Mouse (Mus musculus): ENCODE measurements around the gene Atp13a2. TPM values are rescaled to one million over a fixed set of nuclear protein-coding genes. Genes with fewer than 3 reads are reported as not detected.

Atp13a2 gene
- polyA plus RNA-seq, 1 experiment from 2014 or later, result 219 TPM

DNA sequence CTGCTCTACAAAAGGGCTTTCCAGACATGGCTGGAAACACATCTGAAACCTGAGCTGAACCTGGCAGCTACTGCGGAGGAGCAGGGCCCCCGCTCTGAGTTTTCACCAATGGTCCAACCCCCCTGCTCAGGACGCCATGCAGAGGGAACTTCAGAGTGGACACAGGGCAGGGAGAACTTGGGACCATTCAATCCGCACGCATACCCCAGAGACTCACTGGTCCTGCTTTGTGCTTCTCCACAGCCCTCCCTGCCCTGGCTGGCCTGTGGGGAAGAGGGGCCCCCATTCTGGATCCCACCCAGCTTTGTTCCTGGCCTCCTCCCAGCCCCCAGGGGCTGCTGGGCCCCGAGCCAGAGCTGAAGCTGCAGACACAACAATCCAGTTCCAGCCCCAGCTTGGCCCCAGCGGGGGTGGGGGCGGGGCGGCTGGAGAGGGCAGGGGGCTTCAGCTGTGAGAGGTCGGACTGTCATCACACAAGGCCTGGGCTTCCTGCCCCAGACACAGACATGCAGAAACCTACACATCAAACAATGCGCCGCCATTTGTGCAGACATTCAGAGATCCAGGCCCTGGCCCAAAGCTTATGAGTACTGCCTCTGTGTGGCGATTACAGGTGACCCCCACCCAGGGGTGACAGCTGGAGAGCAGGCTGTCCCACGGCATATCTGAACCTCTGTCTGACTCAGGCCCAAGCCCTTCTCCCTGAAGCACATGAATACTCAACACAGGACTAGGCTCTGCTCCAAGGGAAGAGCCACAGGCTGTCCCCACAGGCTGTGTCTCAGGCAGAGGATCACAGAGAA, 34.3 kb downstream of the Atp13a2 start:
- H3K79me2 ChIP-seq (ENCODE audit: inconsistent target), result no peaks in the 10 kb centered on the region
- 86% methylated on average over 13 of the region's 14 CpGs for WGBS (ENCODE audit: missing documents)
- H3K4me3 ChIP-seq (ENCODE audit: inconsistent target), result no peak overlapping the region
- H3K27ac ChIP-seq, result no peak overlapping the region
- no peaks in the 10 kb centered on the region for H3K36me3 ChIP-seq (ENCODE audit: inconsistent target)

DNA sequence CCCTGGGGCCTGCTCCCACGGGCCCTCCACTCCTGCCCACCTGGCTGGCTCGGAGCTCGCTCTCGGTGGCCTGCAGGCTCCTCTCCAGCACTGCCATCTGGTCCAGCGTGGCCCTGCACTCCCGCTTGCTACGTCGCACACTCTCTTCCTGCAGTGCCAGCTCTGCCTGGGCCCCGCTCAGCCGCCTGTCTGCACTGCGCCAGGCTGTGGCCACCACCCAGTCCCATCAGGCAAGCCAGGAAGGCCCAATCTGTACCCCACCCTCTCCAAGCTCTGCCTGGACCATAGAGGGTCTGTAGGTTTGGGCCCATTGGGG, 34.9 kb downstream of the Atp13a2 start:
- WGBS (ENCODE audit: missing documents), result 86% methylated on average over 11 of the region's 11 CpGs
- no peaks in the 10 kb centered on the region for H3K79me2 ChIP-seq (ENCODE audit: inconsistent target)
- no peaks in the 10 kb centered on the region for H3K36me3 ChIP-seq (ENCODE audit: inconsistent target)
- H3K27ac ChIP-seq, result no peak overlapping the region
- H3K4me3 ChIP-seq (ENCODE audit: inconsistent target), result no peak overlapping the region

DNA sequence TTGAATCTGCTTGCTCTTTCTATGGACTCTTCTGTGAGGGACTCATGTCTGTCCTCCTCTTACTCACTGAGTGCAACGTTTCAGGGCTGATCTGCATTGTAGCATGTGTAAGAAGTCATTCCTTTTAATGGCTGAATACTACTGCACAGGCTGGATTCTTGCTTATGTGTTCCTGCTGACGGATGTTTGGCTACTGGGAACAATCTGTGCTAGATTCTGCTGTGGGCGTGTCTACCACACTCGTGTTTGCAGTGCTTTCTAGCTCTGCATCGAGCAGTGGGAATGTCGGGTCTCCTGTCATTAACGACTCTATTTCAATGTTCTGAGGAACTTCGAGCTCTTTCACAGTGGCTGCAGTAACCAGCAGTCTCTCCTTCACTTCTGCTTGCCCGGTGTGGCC, 37.4 kb downstream of the Atp13a2 start:
- Histone ChIP-seq H3K36me3 (ENCODE audit: inconsistent target) (no peaks in the 10 kb centered on the region), H3K27ac (no peak overlapping the region), H3K4me3 (ENCODE audit: inconsistent target) (no peak overlapping the region), H3K79me2 (ENCODE audit: inconsistent target) (no peaks in the 10 kb centered on the region)
- 82% methylated on average over 9 of the region's 9 CpGs for WGBS (ENCODE audit: missing documents)

DNA sequence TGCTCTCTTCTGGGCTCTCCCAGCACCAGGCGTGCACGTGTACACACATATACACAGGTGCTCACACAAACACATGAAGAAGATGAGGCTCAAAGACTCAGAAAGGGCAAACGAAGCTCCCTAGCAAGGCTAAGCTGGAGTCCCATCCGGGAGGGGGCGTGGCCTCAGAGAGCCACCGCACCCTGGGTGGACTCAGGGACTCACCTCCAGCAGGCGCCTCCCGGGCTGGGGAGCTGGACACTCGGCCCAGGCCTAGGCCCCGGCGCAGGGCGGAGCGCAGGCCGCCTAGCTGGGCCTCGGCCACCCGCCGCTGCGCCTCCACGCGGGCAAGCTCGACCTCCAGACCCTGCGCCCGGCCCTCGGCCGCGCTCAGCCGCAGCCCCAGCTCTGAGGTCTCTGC, 38.3 kb downstream of the Atp13a2 start:
- no peaks in the 10 kb centered on the region for H3K36me3 ChIP-seq (ENCODE audit: inconsistent target)
- H3K27ac ChIP-seq, result no peak overlapping the region
- no peak overlapping the region for H3K4me3 ChIP-seq (ENCODE audit: inconsistent target)
- H3K79me2 ChIP-seq (ENCODE audit: inconsistent target), result no peaks in the 10 kb centered on the region
- 93% methylated on average over 21 of the region's 27 CpGs for WGBS (ENCODE audit: missing documents)

DNA sequence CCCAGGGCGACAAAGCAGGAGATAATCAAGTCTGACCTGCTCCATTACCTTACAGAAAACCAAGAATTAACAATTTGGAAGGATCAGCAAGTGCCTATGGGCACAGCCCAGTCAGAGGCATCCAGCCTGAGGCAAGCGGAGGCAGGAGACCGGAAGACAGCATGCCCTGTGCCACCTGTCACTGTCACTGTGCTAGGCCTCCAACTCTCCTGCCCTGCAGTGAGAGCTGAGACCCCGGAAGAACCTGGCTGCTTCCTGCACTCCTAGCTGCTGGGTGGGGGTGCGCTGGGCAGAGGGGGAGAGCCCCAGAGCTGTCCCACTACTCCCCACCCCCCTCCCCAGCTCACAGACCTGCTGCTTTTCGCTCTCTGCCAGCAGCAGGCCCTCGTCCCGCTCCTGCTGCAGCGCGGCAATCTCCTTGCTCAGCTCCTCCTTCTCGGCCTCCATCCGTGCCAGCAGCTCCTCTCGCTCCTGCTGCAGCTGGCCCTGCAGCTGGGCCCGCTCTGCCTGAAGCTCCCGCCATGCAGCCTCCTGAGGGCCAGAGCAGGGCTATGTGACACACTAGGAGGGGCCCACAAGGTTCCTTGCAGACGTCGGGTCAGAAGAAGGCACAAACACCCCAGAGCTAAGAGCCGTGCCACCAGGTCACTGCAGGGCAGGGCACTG, 44.0 kb downstream of the Atp13a2 start:
- WGBS (ENCODE audit: missing documents), result 96% methylated on average over 16 of the region's 18 CpGs
- no peaks in the 10 kb centered on the region for H3K36me3 ChIP-seq (ENCODE audit: inconsistent target)
- no peaks in the 10 kb centered on the region for H3K79me2 ChIP-seq (ENCODE audit: inconsistent target)
- no peak overlapping the region for H3K4me3 ChIP-seq (ENCODE audit: inconsistent target)
- no peak overlapping the region for H3K27ac ChIP-seq

DNA sequence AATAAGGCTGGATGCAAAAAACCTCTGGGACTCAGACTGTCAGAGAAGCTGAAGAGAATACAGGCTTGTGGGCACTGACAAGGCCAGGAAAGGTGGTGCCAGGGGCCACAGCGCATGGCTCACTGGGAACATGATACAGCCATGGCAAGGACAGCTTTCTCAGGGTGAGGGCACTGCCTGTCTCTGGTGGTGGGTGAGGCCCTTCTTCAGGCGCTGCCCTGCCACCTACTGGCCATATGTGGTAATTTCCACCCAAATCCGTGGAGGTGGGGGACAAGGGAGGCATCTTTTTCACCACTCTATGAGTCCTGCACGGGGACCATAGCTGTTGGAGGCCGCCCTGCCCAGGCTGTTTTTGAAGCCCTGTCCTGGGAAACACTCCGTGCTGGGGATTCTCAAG, 45.1 kb downstream of the Atp13a2 start:
- no peak overlapping the region for H3K27ac ChIP-seq
- H3K4me3 ChIP-seq (ENCODE audit: inconsistent target), result no peak overlapping the region
- no peaks in the 10 kb centered on the region for H3K79me2 ChIP-seq (ENCODE audit: inconsistent target)

DNA sequence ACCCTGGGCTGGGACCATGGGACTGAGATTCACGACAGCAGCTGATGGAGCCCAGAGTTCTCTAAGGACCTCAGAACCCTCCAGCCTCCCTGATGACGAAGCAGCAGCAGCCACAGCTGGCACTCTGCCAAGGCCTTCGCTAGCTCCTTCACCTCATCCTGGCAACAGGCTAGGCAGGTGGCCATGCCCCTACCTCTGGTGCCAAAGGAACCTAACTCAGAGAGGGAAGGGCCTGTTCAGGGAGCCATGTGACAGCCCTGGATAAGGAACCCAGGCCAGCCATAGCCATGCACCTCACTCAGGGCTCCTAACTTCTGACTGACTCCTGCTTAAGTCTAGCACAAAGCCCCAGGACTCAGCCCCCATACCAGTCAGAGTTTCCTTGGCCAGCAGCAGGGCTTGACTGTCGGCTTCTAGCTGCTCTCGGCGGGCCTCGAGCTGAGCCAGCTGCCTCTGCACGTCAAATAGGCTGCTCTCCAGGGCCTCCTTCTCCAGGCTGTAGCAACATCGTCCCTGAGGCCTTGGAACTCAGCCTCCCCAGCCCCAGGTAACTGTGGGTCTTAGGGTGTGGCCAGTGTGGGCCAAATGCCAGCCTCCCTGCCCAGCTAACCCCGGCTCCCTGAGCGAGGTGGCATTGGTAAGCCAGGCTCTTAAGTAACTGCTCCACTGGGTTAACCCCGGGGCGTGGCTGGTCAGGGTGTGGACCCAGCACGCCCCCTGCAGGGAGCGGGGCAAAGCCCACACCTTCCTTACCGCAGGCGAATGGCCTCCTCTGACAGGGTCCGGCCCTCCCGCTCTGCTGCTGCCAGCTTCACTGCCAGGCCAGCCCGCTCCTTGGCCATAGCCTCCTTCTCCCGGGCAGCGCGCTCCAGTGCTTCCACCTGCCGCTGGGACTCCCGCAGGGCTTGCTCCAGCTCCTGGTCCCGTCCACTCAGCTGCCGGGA, 47.2 kb downstream of the Atp13a2 start:
- H3K36me3 ChIP-seq (ENCODE audit: inconsistent target), result no peaks in the 10 kb centered on the region
- H3K4me3 ChIP-seq (ENCODE audit: inconsistent target), result no peak overlapping the region
- WGBS (ENCODE audit: missing documents), result 89% methylated on average over 27 of the region's 27 CpGs
- H3K79me2 ChIP-seq (ENCODE audit: inconsistent target), result no peaks in the 10 kb centered on the region
- no peak overlapping the region for H3K27ac ChIP-seq

More for the DNA sequence above, 45.1 kb downstream of the Atp13a2 start:
- WGBS (ENCODE audit: missing documents), result 19% methylated on average over 6 of the region's 6 CpGs
- no peaks in the 10 kb centered on the region for H3K36me3 ChIP-seq (ENCODE audit: inconsistent target)

DNA sequence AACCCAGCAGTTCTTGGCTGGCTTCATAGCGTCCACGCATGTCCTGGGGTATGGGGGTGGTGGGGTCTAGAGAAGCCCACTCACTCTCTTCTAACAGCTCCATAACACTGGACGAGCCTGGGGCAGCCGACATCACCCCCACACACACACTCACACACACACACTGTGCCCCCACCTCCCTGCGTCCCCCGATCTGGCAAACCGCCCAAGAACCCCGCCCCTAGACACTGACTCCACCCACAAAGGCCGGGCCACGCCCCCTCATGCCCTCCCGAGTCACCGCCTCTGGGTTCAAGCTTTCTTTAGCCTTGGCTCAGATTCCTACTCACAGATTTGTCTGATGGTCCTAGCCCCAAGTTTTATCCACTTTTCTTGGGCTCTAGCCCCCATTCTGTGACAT, 54.4 kb downstream of the Atp13a2 start:
- no peak overlapping the region for H3K4me3 ChIP-seq (ENCODE audit: inconsistent target)
- H3K36me3 ChIP-seq (ENCODE audit: inconsistent target), result no peaks in the 10 kb centered on the region
- H3K27ac ChIP-seq, result no peak overlapping the region
- no peaks in the 10 kb centered on the region for H3K79me2 ChIP-seq (ENCODE audit: inconsistent target)
- WGBS (ENCODE audit: missing documents), result 82% methylated on average over 11 of the region's 12 CpGs

DNA sequence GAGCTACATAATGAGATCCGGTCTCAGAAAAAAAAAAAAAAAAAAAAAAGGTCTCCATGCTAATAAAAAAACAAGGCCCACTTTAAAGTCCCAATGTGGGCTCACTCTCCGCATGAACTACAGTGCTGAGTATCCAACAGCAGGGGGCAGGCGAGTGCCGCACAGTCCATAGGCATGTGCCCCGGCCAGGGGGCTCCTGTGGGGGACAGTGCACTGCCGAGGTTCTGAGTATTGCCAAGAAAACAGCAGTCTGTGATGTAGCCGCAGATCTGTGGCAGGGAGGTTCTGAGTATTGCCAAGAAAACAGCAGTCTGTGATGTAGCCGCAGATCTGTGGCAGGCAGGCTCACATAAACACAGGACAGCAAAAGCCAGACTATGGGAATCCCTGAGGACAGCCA, 58.1 kb downstream of the Atp13a2 start:
- H3K27ac ChIP-seq, result no peak overlapping the region
- 25% methylated on average over 8 of the region's 8 CpGs for WGBS (ENCODE audit: missing documents)
- no peaks in the 10 kb centered on the region for H3K79me2 ChIP-seq (ENCODE audit: inconsistent target)
- H3K36me3 ChIP-seq (ENCODE audit: inconsistent target), result no peaks in the 10 kb centered on the region
- H3K4me3 ChIP-seq (ENCODE audit: inconsistent target), result no peak overlapping the region

DNA sequence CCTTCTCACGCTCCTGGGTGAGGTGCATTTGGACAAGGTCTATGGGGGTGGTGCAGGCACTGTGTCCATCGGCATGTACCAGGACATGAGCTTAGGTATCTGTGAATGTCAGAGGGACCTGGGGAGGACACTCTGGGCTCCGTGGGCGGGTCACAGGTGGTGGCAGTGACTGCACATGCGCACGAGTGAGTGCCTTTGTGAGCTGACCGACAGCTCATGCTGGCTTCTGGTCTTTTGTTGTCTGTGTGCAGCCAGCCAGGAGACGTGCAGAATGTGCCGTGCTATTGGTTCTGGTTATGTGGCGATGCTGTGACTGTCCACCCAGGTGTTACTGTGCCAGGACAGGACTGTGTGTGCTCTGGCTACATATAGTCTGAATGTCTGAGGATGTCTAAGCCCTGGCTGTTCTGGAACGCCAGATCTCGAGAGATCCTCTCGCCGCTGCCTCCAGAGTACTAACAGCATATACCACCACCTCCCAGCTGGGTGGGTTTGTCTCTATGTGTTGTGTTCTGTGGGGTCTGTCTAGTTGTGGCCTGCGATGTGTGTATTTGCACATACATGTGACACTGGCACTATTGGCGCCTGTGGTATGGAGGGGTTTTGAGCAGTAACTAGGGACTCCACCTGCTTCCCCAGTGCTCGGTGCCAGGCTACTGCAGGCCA, 62.3 kb downstream of the Atp13a2 start:
- Histone ChIP-seq H3K27ac (no peak overlapping the region), H3K36me3 (ENCODE audit: inconsistent target) (no peaks in the 10 kb centered on the region), H3K79me2 (ENCODE audit: inconsistent target) (no peaks in the 10 kb centered on the region), H3K4me3 (ENCODE audit: inconsistent target) (no peak overlapping the region)
- WGBS (ENCODE audit: missing documents), result 94% methylated on average over 17 of the region's 17 CpGs

DNA sequence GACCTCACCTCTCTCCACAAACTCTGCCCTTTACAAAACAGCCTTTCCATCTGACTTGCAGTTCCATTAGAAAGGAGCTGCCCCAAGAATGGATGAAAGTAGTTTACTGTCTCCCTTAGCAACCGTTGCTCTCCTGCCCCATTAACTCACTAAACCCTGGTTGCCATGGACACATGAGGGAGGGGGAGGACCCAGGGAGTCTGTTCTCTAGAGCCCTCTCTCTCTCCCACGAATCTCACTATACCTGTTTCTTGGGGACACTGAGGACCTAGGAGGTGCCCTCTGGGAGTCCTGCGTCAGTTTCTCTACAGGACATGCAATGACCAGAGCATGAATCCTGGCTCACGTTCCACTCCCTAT, 62.8 kb downstream of the Atp13a2 start:
- 82% methylated on average over 4 of the region's 4 CpGs for WGBS (ENCODE audit: missing documents)

DNA sequence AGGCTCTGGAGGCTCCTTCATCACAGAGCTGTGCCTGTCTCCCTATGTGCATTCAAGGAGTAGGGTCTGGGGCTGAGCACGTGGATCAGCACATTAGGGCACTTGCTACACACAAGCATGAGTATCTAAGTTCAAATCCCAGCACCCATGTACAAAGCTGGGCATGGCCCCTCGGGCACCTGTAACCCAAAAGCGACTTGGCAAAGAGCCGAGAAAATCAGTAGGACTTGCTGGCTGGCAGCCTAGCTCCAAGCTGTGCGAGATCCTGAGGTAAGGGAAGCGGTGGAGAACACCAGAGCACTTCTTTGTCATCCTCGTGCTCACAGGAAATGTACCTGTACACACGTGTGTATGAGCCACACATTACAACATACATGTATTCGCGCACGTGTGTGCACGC, 65.8 kb downstream of the Atp13a2 start:
- Histone ChIP-seq H3K36me3 (ENCODE audit: inconsistent target) (no peaks in the 10 kb centered on the region), H3K79me2 (ENCODE audit: inconsistent target) (no peaks in the 10 kb centered on the region), H3K27ac (no peak overlapping the region), H3K4me3 (ENCODE audit: inconsistent target) (no peak overlapping the region)
- WGBS (ENCODE audit: missing documents), result 93% methylated on average over 11 of the region's 12 CpGs

More for the DNA sequence above, 62.8 kb downstream of the Atp13a2 start:
- Histone ChIP-seq H3K79me2 (ENCODE audit: inconsistent target) (no peaks in the 10 kb centered on the region), H3K4me3 (ENCODE audit: inconsistent target) (no peak overlapping the region), H3K27ac (no peak overlapping the region), H3K36me3 (ENCODE audit: inconsistent target) (no peaks in the 10 kb centered on the region)

DNA sequence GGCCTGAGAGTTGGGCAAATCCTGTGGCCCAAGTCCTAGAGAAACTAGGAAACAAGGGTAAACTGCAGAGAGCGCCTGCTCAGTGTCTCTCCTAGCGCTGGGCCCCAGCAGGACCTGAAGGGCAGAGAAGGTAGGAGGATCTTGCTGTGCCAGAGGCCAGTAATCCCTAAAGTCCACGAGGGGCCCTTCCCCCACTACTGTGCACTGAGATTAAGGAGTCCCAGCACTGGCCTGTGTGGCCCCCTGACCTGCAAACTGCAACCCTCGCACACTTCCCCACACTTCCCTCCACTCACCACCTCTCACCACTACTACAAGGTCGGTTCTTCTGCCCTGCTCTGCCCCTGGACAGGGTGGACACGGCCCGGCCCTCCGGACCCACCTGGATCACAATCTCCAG, 66.5 kb downstream of the Atp13a2 start:
- 86% methylated on average over 7 of the region's 8 CpGs for WGBS (ENCODE audit: missing documents)
- Histone ChIP-seq H3K4me3 (ENCODE audit: inconsistent target) (no peak overlapping the region), H3K36me3 (ENCODE audit: inconsistent target) (no peaks in the 10 kb centered on the region), H3K27ac (no peak overlapping the region), H3K79me2 (ENCODE audit: inconsistent target) (no peaks in the 10 kb centered on the region)

DNA sequence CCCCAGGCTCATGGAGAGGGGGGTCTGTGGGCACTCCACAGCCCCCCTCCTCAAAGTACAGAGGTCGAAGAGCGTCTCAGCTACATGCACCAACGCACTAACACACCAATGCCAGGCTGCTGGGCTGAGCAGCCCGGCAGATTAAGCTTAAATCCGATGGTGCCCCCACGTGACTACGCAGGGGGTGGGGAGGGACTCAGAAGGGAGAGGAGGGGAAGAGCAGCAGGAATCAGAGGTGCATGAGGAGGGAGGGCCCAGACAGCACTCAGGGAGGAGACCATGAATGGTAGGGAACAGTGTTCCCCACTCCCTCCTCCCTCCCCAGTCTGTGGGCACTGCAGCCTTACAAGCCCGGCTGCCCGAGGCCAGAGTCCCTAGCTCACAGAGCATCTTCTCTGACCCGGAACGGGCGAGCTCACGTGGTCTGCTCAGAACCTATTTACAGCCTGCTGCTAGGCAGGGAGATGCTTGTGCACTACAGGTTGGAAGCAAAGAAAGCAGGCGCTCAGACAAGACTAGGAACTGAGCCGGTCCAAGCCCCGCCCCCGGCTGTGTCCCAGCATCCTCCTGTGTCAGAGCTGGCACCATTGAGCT, 67.0 kb downstream of the Atp13a2 start:
- 94% methylated on average over 16 of the region's 17 CpGs for WGBS (ENCODE audit: missing documents)
- Histone ChIP-seq H3K4me3 (ENCODE audit: inconsistent target) (no peak overlapping the region), H3K36me3 (ENCODE audit: inconsistent target) (no peaks in the 10 kb centered on the region), H3K79me2 (ENCODE audit: inconsistent target) (no peaks in the 10 kb centered on the region), H3K27ac (no peak overlapping the region)
